Mouse (Mus musculus) stomach, embryonic 16.5 days (tissue): ENCODE results near the gene Spata46. TPM values are rescaled to one million over a fixed set of nuclear protein-coding genes. Genes with fewer than 3 reads are reported as not detected.

Source experiments
- ATAC-seq: fragments of 200-750 bp; cut with Nextera tagmentation; 2 replicates; pipeline ENCODE4 v1.8.0; 2017; ENCODE audit warnings: moderate number of reproducible peaks, moderate TSS enrichment; ENCODE audit not compliant: insufficient read depth, low FRiP score
- H3K27ac ChIP-seq: fragments of 300-500 bp; sonication (generic); 2 replicates; pipeline ENCODE4 v1.5.1; 2014; ENCODE audit warnings: low read length
- H3K27me3 ChIP-seq: fragments of 300-500 bp; sonication (generic); 2 replicates; pipeline ENCODE4 v1.6.1; 2014; ENCODE audit warnings: low read length, control low read depth, mixed read lengths; ENCODE audit not compliant: control insufficient read depth, insufficient read depth
- H3K36me3 ChIP-seq: fragments of 300-500 bp; sonication (generic); 2 replicates; pipeline ENCODE4 v1.6.1; 2014; ENCODE audit warnings: low read length; ENCODE audit not compliant: control insufficient read depth, insufficient read depth
- H3K4me1 ChIP-seq: fragments of 300-500 bp; sonication (generic); 2 replicates; pipeline ENCODE4 v1.6.1; 2014; ENCODE audit warnings: low read length, control low read depth, mixed read lengths; ENCODE audit not compliant: control insufficient read depth, insufficient read depth
- H3K4me2 ChIP-seq: fragments of 300-500 bp; sonication (generic); 2 replicates; pipeline ENCODE4 v1.6.1; 2014; ENCODE audit warnings: low read depth, low read length, mixed read lengths
- H3K4me3 ChIP-seq: fragments of 300-500 bp; sonication (generic); replicated peaks from 2 replicates; pipeline ENCODE4 v1.5.1; 2014; ENCODE audit warnings: mild to moderate bottlenecking, low read length
- H3K9ac ChIP-seq: fragments of 300-500 bp; sonication (generic); 2 replicates; pipeline ENCODE4 v1.6.1; 2014; ENCODE audit warnings: low read length
- H3K9me3 ChIP-seq: fragments of 300-500 bp; sonication (generic); replicated peaks from 2 replicates; pipeline ENCODE4 v1.6.1; 2016; ENCODE audit warnings: low read length, control low read depth; ENCODE audit not compliant: control insufficient read depth
- WGBS: fragments of 180-500 bp; shearing (Covaris S2); extraction: QIAGEN DNeasy Blood & Tissue Kit; methylation state at CpG from one replicate; pipeline ENCODE4 v1.1.7; 2014; 5-methylcytosine and 5-hydroxymethylcytosine counted together
- polyA plus RNA-seq: library from polyadenylated mRNA; unstranded; fragments of >200 nt; fragmentation: Nextera tagmentation; extraction: Ambion mirVana; gene quantifications from 2 replicates; pipeline ENCODE4 v1.2.1, GENCODE M21; 2015

The Spata46 gene
- 1.1 and 2.0 TPM in 2 replicates for polyA plus RNA-seq

- H3K4me2 ChIP-seq, result no peak within 1 kb of the TSS
- no peak for ATAC-seq
- 81% methylated on average over 4 of the region's 4 CpGs for whole genome bisulfite sequencing
- H3K4me3 ChIP-seq, result no peak within 1 kb of the TSS
- H3K27ac ChIP-seq, result no peak within 1 kb of the TSS
- H3K9ac ChIP-seq, result no peak within 1 kb of the TSS
- no peaks in the 10 kb centered on the region for H3K9me3 ChIP-seq
- no peaks in the 10 kb centered on the region for H3K4me1 ChIP-seq
- H3K27me3 ChIP-seq, result no peaks in the 10 kb centered on the region
- no peaks in the 10 kb centered on the region for H3K36me3 ChIP-seq
These were observed at the start of gene Spata46 for GRCm38 (mm10) chr1:170308503-170308902. Spata46 (plus strand) TSS chr1:170308803.

GRCm38 (mm10) chr1:170270281-170270680, 38.3 kb upstream of the Spata46 start:
- no peak overlapping the region for H3K4me3 ChIP-seq
- no peak for ATAC-seq
- H3K4me1 ChIP-seq, result no peaks in the 10 kb centered on the region
- H3K36me3 ChIP-seq, result no peaks in the 10 kb centered on the region
- WGBS, result 84% methylated on average over 6 of the region's 6 CpGs
- H3K27ac ChIP-seq, result no peak overlapping the region
- H3K4me2 ChIP-seq, result no peak overlapping the region
- no peaks in the 10 kb centered on the region for H3K9me3 ChIP-seq
- no peak overlapping the region for H3K9ac ChIP-seq
- H3K27me3 ChIP-seq, result no peaks in the 10 kb centered on the region

GRCm38 (mm10) chr1:170270696-170271095, 37.9 kb upstream of the Spata46 start:
- WGBS, result 76% methylated on average over 4 of the region's 4 CpGs
- ATAC-seq, result no peak
- no peak overlapping the region for H3K9ac ChIP-seq

GRCm38 (mm10) chr1:170273252-170273651, 35.4 kb upstream of the Spata46 start:
- Histone ChIP-seq H3K9me3 (no peaks in the 10 kb centered on the region), H3K4me2 (no peak overlapping the region), H3K4me3 (no peak overlapping the region), H3K9ac (no peak overlapping the region), H3K4me1 (no peaks in the 10 kb centered on the region), H3K27me3 (no peaks in the 10 kb centered on the region), H3K36me3 (no peaks in the 10 kb centered on the region), H3K27ac (no peak overlapping the region)
- no peak for ATAC-seq

More at GRCm38 (mm10) chr1:170270696-170271095, 37.9 kb upstream of the Spata46 start:
- Histone ChIP-seq H3K27me3 (no peaks in the 10 kb centered on the region), H3K27ac (no peak overlapping the region), H3K4me1 (no peaks in the 10 kb centered on the region), H3K4me3 (no peak overlapping the region), H3K4me2 (no peak overlapping the region), H3K36me3 (no peaks in the 10 kb centered on the region), H3K9me3 (no peaks in the 10 kb centered on the region)

GRCm38 (mm10) chr1:170277016-170277415, 31.6 kb upstream of the Spata46 start, which contains the start of gene Sh2d1b1:
Sh2d1b1 (plus strand) TSS chr1:170277320.
- no peaks in the 10 kb centered on the region for H3K27me3 ChIP-seq
- WGBS, result 72% methylated on average over 2 of the region's 3 CpGs
- no peak within 1 kb of the TSS for H3K4me2 ChIP-seq
- no peak within 1 kb of the TSS for H3K4me3 ChIP-seq
- H3K4me1 ChIP-seq, result no peaks in the 10 kb centered on the region
- H3K27ac ChIP-seq, result no peak within 1 kb of the TSS
- H3K36me3 ChIP-seq, result no peaks in the 10 kb centered on the region
- ATAC-seq, result no peak
- H3K9ac ChIP-seq, result no peak within 1 kb of the TSS
- no peaks in the 10 kb centered on the region for H3K9me3 ChIP-seq

GRCm38 (mm10) chr1:170282415-170283129, 26.0 kb upstream of the Spata46 start:
- Histone ChIP-seq H3K9ac (no peak overlapping the region), H3K4me2 (no peak overlapping the region), H3K4me3 (no peak overlapping the region), H3K27ac (no peak overlapping the region), H3K27me3 (no peaks in the 10 kb centered on the region), H3K9me3 (no peaks in the 10 kb centered on the region), H3K36me3 (no peaks in the 10 kb centered on the region), H3K4me1 (no peaks in the 10 kb centered on the region)
- no peak for ATAC-seq
- WGBS, result 69% methylated on average over 4 of the region's 4 CpGs

GRCm38 (mm10) chr1:170292239-170292951, 16.2 kb upstream of the Spata46 start:
- Histone ChIP-seq H3K4me3 (no peak overlapping the region), H3K27me3 (no peaks in the 10 kb centered on the region), H3K9me3 (no peaks in the 10 kb centered on the region), H3K36me3 (no peaks in the 10 kb centered on the region), H3K27ac (no peak overlapping the region), H3K4me2 (peak overlapping the region; percentile 33; the same call in 1 of the 2 replicates), H3K4me1 (no peaks in the 10 kb centered on the region), H3K9ac (no peak overlapping the region)
- WGBS, result 31% methylated on average over 9 of the region's 9 CpGs
- ATAC-seq, result no peak

- no peaks in the 10 kb centered on the region for H3K9me3 ChIP-seq
- WGBS, result 72% methylated on average over 5 of the region's 5 CpGs
- no peak overlapping the region for H3K27ac ChIP-seq
- no peak for ATAC-seq
- no peaks in the 10 kb centered on the region for H3K4me1 ChIP-seq
- H3K9ac ChIP-seq, result no peak overlapping the region
- H3K27me3 ChIP-seq, result no peaks in the 10 kb centered on the region
- H3K4me2 ChIP-seq, result no peak overlapping the region
- no peak overlapping the region for H3K4me3 ChIP-seq
- H3K36me3 ChIP-seq, result no peaks in the 10 kb centered on the region
These were observed 15.3 kb upstream of the Spata46 start for GRCm38 (mm10) chr1:170293257-170293656.

GRCm38 (mm10) chr1:170294786-170295570, 13.6 kb upstream of the Spata46 start:
- Histone ChIP-seq H3K4me3 (no peak overlapping the region), H3K9me3 (no peaks in the 10 kb centered on the region), H3K27ac (no peak overlapping the region), H3K9ac (no peak overlapping the region), H3K27me3 (no peaks in the 10 kb centered on the region), H3K36me3 (no peaks in the 10 kb centered on the region), H3K4me1 (no peaks in the 10 kb centered on the region), H3K4me2 (no peak overlapping the region)
- no peak for ATAC-seq
- WGBS, result 70% methylated on average over 15 of the region's 15 CpGs
